Mouse (Mus musculus) heart, embryonic 11.5 days (tissue): ENCODE data around the gene Hras. TPM values are rescaled to one million over a fixed set of nuclear protein-coding genes. Genes with fewer than 3 reads are reported as not detected.
A peak's percentile ranks its signal among the peaks of the same experiment; 100 is the strongest.

Experiments
- ATAC-seq: fragments of 200-750 bp; cut with Nextera tagmentation; replicated peaks from 2 replicates; pipeline ENCODE4 v1.8.0; 2017; ENCODE audit warnings: moderate library complexity; ENCODE audit not compliant: insufficient number of reproducible peaks, low FRiP score, low TSS enrichment
- H3K27ac ChIP-seq: fragments of 300-500 bp; sonication (generic); 2 replicates; pipeline ENCODE4 v1.5.1; 2014; ENCODE audit warnings: mild to moderate bottlenecking, low read depth, low read length
- H3K27me3 ChIP-seq: fragments of 300-500 bp; sonication (generic); 2 replicates; pipeline ENCODE4 v1.6.1; 2014; ENCODE audit warnings: mild to moderate bottlenecking, low read length, mixed read lengths; ENCODE audit not compliant: control insufficient read depth, insufficient read depth
- H3K36me3 ChIP-seq: fragments of 300-500 bp; sonication (generic); 2 replicates; pipeline ENCODE4 v1.6.1; 2014; ENCODE audit warnings: mild to moderate bottlenecking, low read length, moderate library complexity, mixed read lengths; ENCODE audit not compliant: control insufficient read depth, insufficient read depth
- H3K4me1 ChIP-seq: fragments of 300-500 bp; sonication (generic); 2 replicates; pipeline ENCODE4 v1.6.1; 2014; ENCODE audit warnings: low read length; ENCODE audit not compliant: control insufficient read depth, insufficient read depth
- H3K4me2 ChIP-seq: fragments of 300-500 bp; sonication (generic); 2 replicates; pipeline ENCODE4 v1.6.1; 2014; ENCODE audit warnings: mild to moderate bottlenecking, moderate library complexity
- H3K4me3 ChIP-seq: fragments of 300-500 bp; sonication (generic); 2 replicates; pipeline ENCODE4 v1.5.1; 2014; ENCODE audit warnings: low read depth, low read length
- H3K9ac ChIP-seq: fragments of 300-500 bp; sonication (generic); 2 replicates; pipeline ENCODE4 v1.6.1; 2014; ENCODE audit warnings: mild to moderate bottlenecking, low read depth, low read length, moderate library complexity
- H3K9me3 ChIP-seq: fragments of 300-500 bp; sonication (generic); replicated peaks from 2 replicates; pipeline ENCODE4 v1.6.1; 2016; ENCODE audit warnings: low read length; ENCODE audit not compliant: control insufficient read depth
- WGBS: fragments of 180-500 bp; shearing (Covaris S2); extraction: QIAGEN DNeasy Blood & Tissue Kit; methylation state at CpG from one replicate; pipeline ENCODE4 v1.1.7; 2014; ENCODE audit not compliant: insufficient replicate concordance; 5-methylcytosine and 5-hydroxymethylcytosine counted together
- polyA plus RNA-seq: library from polyadenylated mRNA; unstranded; fragments of >200 nt; fragmentation: Nextera tagmentation; extraction: Ambion mirVana; gene quantifications from 2 replicates; pipeline ENCODE4 v1.2.1, GENCODE M21; 2014

Gene Hras
- polyA plus RNA-seq, 1 experiment from 2014 or later, result 73.1 TPM

DNA sequence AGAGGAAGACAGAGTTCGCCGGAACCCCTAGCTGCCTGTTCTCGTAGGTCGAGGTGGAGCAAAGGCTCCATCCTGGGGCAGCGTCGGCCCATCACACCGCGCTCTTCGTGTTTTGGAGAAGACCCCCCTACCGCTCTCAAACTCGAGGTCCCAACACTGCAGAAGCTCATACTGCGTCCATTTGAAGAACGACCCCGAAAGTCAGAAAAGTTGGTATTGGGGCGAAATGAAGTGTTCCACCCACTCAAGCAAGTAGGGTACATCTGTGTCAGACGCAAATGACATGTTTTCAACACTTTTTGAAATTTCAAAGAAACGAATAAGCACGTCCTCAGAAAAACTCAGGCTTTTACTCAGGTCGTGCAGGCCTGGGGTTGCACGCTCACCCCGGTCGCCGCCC is 604 bp upstream of the Hras start:
- no peak for ATAC-seq
- under 1% methylated on average over 23 of the region's 23 CpGs for WGBS

GRCm38 (mm10) chr7:141193348-141193856 is 403 bp downstream of the Hras start:
- ATAC-seq, result peak; percentile 33
- Histone ChIP-seq H3K9ac (peak overlapping the region; percentile 95), H3K36me3 (peaks cover 12% of the 10 kb centered on the region), H3K4me2 (peak overlapping the region; percentile 74), H3K4me1 (peaks cover 16% of the 10 kb centered on the region), H3K27ac (peak overlapping the region; percentile 77), H3K9me3 (no peaks in the 10 kb centered on the region), H3K4me3 (peak overlapping the region; percentile 90), H3K27me3 (no peaks in the 10 kb centered on the region)
- WGBS, result under 1% methylated on average over 34 of the region's 43 CpGs

More for the DNA sequence above, 604 bp upstream of the Hras start:
- Histone ChIP-seq H3K4me3 (peak overlapping the region; percentile 90), H3K9ac (peak overlapping the region; percentile 95), H3K36me3 (peaks cover 10% of the 10 kb centered on the region), H3K27ac (peak overlapping the region; percentile 46; the same call in 1 of the 2 replicates), H3K9me3 (no peaks in the 10 kb centered on the region), H3K27me3 (no peaks in the 10 kb centered on the region), H3K4me1 (peaks cover 16% of the 10 kb centered on the region), H3K4me2 (peak overlapping the region; percentile 74)

GRCm38 (mm10) chr7:141192776-141193347 is 943 bp downstream of the Hras start:
- H3K27me3 ChIP-seq, result no peaks in the 10 kb centered on the region
- H3K9me3 ChIP-seq, result no peaks in the 10 kb centered on the region
- H3K4me1 ChIP-seq, result peaks cover 16% of the 10 kb centered on the region
- peak overlapping the region; percentile 74 for H3K4me2 ChIP-seq
- ATAC-seq, result no peak
- peak overlapping the region; percentile 77 for H3K27ac ChIP-seq
- WGBS, result 28% methylated on average over 12 of the region's 12 CpGs
- peaks cover 12% of the 10 kb centered on the region for H3K36me3 ChIP-seq
- H3K9ac ChIP-seq, result peak overlapping the region; percentile 95
- peak overlapping the region; percentile 90 for H3K4me3 ChIP-seq

DNA sequence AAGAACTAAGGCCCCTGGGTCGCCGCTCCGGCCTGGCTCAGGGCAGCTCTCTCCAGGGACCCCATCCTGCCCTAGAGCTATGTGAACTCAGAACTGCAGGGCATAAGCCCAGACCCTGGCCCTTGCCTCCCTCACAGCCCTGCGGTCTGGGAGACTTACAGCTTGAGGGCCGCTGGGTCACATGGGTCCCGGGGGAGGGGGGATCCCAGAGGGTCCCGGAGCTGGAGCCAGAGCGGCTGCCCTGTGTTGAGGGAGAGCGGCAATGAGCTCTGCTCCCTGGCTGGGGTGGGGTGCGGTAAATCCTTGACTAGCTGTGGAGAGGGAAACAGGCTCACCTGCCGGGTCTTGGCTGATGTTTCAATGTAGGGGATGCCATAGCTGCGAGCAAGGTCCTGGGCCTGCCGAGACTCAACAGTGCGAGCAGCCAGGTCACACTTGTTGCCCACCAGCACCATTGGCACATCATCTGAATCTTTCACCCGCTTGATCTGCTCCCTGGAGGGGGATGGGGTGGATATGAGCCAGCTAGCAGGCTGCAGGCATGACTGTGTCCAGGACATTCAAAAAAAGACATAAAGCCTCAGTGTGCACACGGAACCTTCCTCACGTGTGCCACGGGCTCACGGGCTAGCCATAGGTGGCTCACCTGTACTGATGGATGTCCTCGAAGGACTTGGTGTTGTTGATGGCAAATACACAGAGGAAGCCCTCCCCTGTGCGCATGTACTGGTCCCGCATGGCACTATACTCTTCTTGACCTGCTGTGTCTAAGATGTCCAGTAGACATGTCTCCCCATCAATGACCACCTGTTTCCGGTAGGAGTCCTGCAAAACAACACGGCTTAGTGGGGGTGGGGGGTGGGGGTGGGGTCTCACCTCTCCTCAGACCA is 1.8 kb downstream of the Hras start:
- H3K4me2 ChIP-seq, result peak overlapping the region; percentile 74
- H3K4me1 ChIP-seq, result peaks cover 16% of the 10 kb centered on the region
- WGBS, result 92% methylated on average over 24 of the region's 24 CpGs
- no peak for ATAC-seq
- H3K27ac ChIP-seq, result no peak overlapping the region
- no peak overlapping the region; the same call in 1 of the 2 replicates for H3K9ac ChIP-seq
- peaks cover 12% of the 10 kb centered on the region for H3K36me3 ChIP-seq
- H3K9me3 ChIP-seq, result no peaks in the 10 kb centered on the region
- peak overlapping the region; percentile 90; the same call in 1 of the 2 replicates for H3K4me3 ChIP-seq
- H3K27me3 ChIP-seq, result no peaks in the 10 kb centered on the region

DNA sequence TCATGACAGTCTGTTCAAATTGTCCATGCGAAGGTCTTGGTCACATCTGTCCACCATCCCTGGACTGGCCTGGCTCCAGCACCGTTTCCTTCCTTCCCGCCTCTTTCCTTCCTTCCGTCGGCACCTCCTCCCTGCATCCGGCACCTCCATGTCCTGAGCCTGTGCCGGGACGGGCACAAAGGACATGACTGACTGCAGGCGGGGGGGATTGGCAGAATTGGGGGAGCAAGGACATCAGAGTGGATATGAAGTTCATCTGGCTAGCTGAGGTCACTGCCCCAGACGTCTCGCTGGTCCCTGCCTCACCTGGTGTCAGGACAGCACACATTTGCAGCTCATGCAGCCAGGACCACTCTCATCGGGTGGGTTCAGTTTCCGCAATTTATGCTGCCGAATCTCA is 2.8 kb downstream of the Hras start:
- Histone ChIP-seq H3K9me3 (no peaks in the 10 kb centered on the region), H3K4me3 (no peak overlapping the region), H3K27ac (no peak overlapping the region), H3K27me3 (no peaks in the 10 kb centered on the region), H3K4me1 (peaks cover 16% of the 10 kb centered on the region), H3K36me3 (peaks cover 12% of the 10 kb centered on the region), H3K9ac (no peak overlapping the region), H3K4me2 (no peak overlapping the region)
- WGBS, result 81% methylated on average over 14 of the region's 14 CpGs
- ATAC-seq, result no peak

- 77% methylated on average over 3 of the region's 3 CpGs for WGBS
- H3K9ac ChIP-seq, result no peak overlapping the region
- no peaks in the 10 kb centered on the region for H3K27me3 ChIP-seq
- H3K9me3 ChIP-seq, result no peaks in the 10 kb centered on the region
- no peak overlapping the region for H3K4me2 ChIP-seq
- peaks cover 12% of the 10 kb centered on the region for H3K36me3 ChIP-seq
- H3K27ac ChIP-seq, result no peak overlapping the region
- peaks cover 13% of the 10 kb centered on the region for H3K4me1 ChIP-seq
- no peak for ATAC-seq
- H3K4me3 ChIP-seq, result no peak overlapping the region
These were observed 3.6 kb downstream of the Hras start for GRCm38 (mm10) chr7:141190220-141190619.

DNA sequence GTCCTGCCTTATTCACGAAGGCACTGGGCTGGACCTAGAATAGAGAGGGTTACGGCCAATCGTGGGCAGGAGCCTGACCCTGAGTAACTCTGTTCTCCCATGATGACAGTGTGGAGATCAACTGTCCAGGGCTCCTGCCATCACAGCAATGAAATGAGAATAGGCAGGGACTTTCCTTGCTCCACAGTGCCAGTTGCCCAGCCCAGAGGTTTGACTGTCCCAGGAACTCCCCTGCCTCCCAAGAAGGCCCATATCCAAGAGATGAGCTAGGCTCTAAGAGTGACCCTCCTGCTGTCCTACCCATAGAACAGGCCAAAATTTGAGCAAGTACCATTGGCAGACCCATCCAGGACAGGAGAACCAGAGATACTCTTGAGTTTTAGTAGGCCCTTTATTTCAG is 5.1 kb downstream of the Hras start:
- Histone ChIP-seq H3K4me1 (peaks cover 11% of the 10 kb centered on the region), H3K27ac (no peak overlapping the region), H3K4me3 (no peak overlapping the region), H3K36me3 (peaks cover 12% of the 10 kb centered on the region), H3K9me3 (no peaks in the 10 kb centered on the region), H3K27me3 (no peaks in the 10 kb centered on the region), H3K9ac (no peak overlapping the region), H3K4me2 (no peak overlapping the region)
- 79% methylated on average over 3 of the region's 3 CpGs for WGBS
- no peak for ATAC-seq

DNA sequence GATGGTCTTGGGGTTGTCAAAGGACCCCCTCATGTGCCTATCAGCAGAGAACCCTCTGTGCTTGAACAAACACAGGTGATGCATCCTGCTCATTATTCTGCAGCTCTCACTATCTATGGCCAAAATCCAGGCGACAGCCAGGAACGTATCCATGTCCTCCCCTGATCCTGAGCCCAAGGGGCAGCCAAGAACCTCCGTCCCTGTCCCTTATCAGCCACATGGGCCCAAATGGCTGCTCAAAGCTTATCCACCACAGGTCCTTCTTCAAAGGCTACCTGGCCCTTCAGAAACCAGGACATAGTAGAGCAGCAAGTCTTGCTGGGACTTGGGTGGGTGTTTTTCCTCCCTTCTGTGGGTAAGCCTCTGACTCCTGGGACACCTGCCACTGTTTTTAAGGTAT is 5.6 kb downstream of the Hras start:
- Histone ChIP-seq H3K27ac (no peak overlapping the region), H3K4me3 (no peak overlapping the region), H3K9me3 (no peaks in the 10 kb centered on the region), H3K4me1 (peaks cover 11% of the 10 kb centered on the region), H3K27me3 (no peaks in the 10 kb centered on the region), H3K9ac (no peak overlapping the region), H3K36me3 (peaks cover 12% of the 10 kb centered on the region), H3K4me2 (no peak overlapping the region)
- no peak for ATAC-seq
- WGBS, result 61% methylated on average over 3 of the region's 3 CpGs
